Mouse (Mus musculus): ENCODE measurements around the gene Rhoh. TPM values are rescaled to one million over a fixed set of nuclear protein-coding genes. Genes with fewer than 3 reads are reported as not detected.

Rhoh gene
- total RNA-seq, 2 experiments from 2014 or later = 0.23 to 0.54 TPM

- DNase-seq (ENCODE audit: low spot score in 2 of 2) = no peak
Observed at GRCm38 (mm10) chr5:65891251-65891826, 30.3 kb downstream of the Rhoh start.

DNA sequence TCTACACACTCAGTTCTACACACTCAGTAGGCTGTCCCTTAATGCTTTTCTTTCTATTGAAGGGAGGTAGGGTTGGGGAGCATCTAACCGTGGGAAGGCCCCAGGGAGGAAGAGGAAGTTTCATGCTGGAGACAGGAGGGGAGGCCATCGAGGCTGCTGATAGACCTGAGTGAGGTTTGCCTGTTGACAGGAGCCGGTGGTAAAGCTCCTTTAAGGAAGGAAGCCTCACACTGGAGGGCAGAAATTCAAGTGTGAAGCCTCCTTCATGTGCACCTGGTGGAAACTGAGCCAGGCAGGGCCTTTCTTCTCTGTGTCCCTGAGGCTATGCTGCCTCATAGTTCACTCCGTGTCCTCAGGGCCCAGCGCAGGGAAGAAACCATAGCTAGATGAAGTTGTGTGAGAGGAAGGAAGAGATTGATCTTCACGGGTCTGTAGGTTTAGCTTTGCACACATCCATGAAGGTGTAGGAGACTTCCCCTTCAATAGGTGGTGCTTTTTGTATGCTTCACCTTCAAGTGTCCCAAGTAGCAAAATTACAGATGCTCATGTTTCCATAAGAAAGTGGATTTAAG, 34.2 kb downstream of the Rhoh start:
- DNase-seq (ENCODE audit: low spot score in 2 of 2) = no peak

- no peak for DNase-seq (ENCODE audit: low spot score in 2 of 2)
Observed at GRCm38 (mm10) chr5:65895764-65896163, 34.8 kb downstream of the Rhoh start.

- no peak for DNase-seq (ENCODE audit: low spot score in 2 of 2)
Observed at GRCm38 (mm10) chr5:65897731-65898130, 36.7 kb downstream of the Rhoh start.

DNA sequence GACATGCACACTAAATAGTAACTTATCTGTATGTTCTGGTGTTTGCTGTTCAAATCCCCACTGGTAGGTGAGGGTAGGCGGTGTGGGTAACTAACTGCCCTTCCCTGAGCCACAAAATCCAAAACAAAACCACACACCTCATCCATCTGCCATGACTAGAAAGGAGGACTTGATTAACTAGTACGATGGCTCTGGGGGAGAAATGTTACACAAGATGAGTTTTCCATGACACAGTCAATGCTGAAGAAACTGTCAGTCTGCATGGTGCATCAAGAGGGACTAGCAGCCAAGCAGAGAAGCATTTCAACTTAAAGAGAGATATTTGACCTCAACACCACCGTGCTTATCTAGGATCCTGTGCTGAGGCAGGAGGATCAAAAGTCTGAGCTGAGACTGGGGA, 37.7 kb downstream of the Rhoh start:
- no peak for DNase-seq (ENCODE audit: low spot score in 2 of 2)

DNA sequence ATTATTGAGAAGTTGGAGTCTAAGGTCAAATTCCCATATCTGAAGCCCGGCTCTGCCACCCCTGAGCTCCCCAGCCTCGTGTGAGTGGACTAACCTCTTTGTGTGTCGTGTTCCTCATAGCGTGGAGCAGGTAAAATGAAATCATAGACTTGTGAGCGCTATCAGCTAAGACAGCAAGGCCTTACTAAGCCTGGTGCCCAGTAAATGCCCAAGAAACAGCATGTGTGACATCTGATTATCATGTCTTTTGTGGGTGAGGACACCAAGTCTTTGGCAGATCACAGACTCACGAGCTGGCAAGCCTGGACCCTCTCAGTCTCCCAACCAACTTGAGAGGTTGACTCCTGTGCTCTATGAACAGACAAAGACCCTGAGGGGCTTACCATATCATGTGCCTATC, 39.1 kb downstream of the Rhoh start:
- DNase-seq (ENCODE audit: low spot score in 2 of 2) = no peak

- no peak for DNase-seq (ENCODE audit: low spot score in 2 of 2)
Observed at GRCm38 (mm10) chr5:65900862-65901265, 39.9 kb downstream of the Rhoh start.

DNA sequence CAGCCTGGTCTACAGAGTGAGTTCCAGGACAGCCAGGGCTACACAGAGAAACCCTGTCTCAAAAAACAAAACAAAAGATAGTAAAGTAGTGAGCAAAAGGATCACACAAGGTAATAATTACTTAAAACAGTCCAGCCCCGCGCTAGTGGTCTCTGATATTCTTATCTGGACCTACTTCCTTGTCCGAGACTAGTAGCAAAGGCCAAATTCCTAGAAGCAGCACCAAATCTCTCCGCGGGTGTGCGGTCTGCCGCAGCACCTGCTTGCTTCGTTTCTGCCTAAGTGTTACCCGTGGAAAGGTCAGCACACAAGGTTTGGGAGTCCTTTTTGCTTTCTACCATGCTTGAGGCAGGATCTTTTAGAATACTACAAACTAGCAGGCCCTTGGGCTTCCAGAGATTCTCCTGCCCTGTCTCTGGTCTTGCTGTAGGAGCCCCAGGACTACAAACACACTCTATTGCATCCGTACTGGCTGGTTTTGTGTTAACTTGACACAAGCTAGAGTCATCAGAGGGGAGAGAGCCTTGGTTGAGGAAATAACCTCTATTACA, 40.9 kb downstream of the Rhoh start:
- no peak for DNase-seq (ENCODE audit: low spot score in 2 of 2)

GRCm38 (mm10) chr5:65902811-65903210, 41.8 kb downstream of the Rhoh start:
- no peak for DNase-seq (ENCODE audit: low spot score in 2 of 2)

DNA sequence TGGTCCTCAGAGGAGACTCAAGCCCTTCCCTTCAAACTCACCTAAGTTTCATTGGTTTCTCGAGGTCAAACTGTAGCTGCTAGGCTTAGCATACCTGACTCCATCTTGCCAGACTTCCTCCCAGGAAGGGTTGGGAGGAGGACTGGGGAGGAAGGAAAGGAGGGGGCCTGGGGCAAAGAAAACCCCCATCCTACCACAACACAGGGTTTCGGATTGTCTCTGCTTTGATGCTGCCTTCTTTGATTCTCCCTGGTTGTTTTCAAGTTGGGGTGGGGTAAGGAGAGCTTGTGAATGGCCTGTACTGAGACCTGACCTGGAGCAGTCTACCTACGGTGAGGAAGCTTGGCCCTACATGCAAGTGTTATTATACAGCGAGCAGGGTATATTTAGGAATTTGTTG, 43.5 kb downstream of the Rhoh start:
- no peak for DNase-seq (ENCODE audit: low spot score in 2 of 2)

- peak in 1 of 2 experiments; percentile 13 for DNase-seq (ENCODE audit: low spot score in 2 of 2)
Observed at GRCm38 (mm10) chr5:65908751-65909150, 47.7 kb downstream of the Rhoh start.

DNA sequence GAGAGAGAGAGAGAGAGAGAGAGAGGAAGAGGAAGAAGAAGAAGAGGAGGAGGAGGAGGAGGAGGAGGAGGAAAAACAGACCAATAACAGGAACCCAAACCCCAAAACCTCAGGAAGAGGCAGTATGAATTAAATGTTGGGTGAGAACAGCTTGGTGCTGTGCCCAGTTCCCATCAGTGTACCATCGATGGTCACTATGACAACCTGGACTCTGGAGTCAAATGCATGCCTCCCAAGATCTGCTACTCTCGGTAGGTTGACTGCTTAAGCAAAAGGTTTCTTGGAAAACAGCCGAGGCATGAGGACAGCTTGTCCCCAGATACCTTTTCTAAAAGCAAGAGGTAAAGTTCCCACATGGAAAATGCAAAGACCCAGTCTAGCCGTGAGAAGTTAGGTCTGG, 48.3 kb downstream of the Rhoh start:
- no peak for DNase-seq (ENCODE audit: low spot score in 2 of 2)

DNA sequence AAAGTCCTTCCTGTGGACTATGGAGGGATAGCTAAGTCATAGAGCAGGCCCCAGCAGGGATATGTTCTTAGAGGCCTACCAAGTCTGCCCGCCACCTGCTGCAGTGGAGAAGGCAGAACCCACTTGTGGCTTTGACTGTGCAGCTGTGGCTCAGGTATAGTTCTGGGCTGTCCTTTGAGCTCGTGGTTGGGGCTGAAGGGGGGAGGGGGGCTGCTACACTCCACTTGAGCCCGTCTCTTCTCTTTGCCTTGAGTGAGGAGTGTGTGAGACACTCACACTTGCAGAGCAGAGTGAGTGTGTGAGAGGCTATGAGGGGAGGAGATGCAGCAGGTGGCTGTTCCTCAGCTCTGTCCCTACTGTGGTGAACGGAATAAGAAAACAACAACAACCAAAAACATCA, 49.4 kb downstream of the Rhoh start:
- DNase-seq (ENCODE audit: low spot score in 2 of 2) = no peak

GRCm38 (mm10) chr5:65911676-65912075, 50.7 kb downstream of the Rhoh start:
- DNase-seq (ENCODE audit: low spot score in 2 of 2) = no peak

GRCm38 (mm10) chr5:65912201-65912600, 51.2 kb downstream of the Rhoh start:
- DNase-seq (ENCODE audit: low spot score in 2 of 2) = no peak

- DNase-seq (ENCODE audit: low spot score in 2 of 2) = no peak
Observed at GRCm38 (mm10) chr5:65913126-65913525, 52.1 kb downstream of the Rhoh start.

GRCm38 (mm10) chr5:65914342-65914741, 53.3 kb downstream of the Rhoh start:
- no peak for DNase-seq (ENCODE audit: low spot score in 2 of 2)

- no peak for DNase-seq (ENCODE audit: low spot score in 2 of 2)
Observed at GRCm38 (mm10) chr5:65916930-65917329, 55.9 kb downstream of the Rhoh start.

GRCm38 (mm10) chr5:65918601-65919000, 57.6 kb downstream of the Rhoh start:
- no peak for DNase-seq (ENCODE audit: low spot score in 2 of 2)

- DNase-seq (ENCODE audit: low spot score in 2 of 2) = no peak
Observed at GRCm38 (mm10) chr5:65919326-65919725, 58.3 kb downstream of the Rhoh start.

DNA sequence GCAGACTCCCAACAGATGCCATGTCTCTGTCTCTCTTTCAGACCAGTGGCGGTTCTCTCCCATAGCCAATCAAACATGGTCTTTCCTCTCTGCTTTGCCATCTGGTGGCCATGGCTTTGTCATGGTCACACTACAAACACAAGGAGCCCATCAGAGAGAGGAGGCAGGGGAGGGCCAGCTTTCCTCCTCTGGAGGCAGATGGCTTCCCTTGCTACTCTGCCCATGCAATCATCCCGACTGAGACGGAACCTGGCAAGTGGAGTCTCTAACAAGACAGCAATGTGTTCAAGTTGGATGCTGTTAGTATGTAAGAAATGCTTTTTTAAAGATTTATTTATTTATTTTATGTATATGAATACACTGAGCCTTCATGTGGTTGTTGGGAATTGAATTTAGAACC, 58.9 kb downstream of the Rhoh start:
- DNase-seq (ENCODE audit: low spot score in 2 of 2) = no peak

DNA sequence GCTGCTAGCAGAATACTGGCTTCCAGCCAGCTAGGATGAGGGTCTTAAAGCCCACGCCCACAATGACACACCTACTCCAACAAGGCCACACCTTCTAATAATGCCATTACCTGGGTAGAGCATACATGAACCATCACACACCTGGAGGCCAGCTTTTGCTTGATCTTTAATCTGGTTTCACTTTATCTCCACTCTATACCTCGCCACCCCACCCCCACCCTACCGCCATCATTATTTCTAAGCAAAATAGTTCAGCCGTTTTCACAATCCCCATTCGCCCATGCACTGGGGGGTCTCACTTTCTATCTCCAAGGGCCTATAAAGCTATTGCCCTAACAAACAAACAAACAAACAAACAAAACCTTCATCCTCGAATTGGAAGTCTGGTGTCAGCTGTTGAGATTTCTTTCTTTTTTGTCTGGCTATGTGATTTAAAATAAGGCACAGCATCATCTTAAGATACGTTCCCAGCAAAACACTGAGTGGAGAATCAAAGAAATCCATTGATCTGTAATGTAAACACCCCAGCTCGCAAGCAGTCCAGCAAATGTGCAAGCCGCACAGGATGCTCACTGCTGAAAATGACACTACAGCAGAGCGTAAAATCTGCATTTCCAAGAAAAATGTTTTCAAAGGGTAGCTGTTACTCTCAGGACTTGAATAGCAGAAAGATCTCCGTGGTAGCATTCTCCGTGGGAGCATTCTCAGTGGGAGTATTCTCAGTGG, 59.9 kb downstream of the Rhoh start:
- DNase-seq (ENCODE audit: low spot score in 2 of 2) = no peak
